Mouse (Mus musculus) spleen, adult 2 months (tissue): ENCODE measurements at regions not wholly inside any gene's neighbourhood (a gene's known extent, or its start where the extent isn't known, plus 50 kb on each side); places are given as distances from the start of the nearest gene placed in this dataset.

Experiments used
- DNase-seq, 2 experiments: peaks; one replicate each; pipeline versions ENCODE4 v3.0.0 to v3.0.0-alpha.2; 2012 to 2021; ENCODE audit warnings: low spot score in 2 of 2, low read depth in 1 of 2
- H3K27ac ChIP-seq: fragments of 200-500 bp; 2 replicates; pipeline ENCODE4 v1.5.1; 2012; ENCODE audit warnings: low read length, inconsistent platforms; ENCODE audit not compliant: insufficient read depth
- H3K27me3 ChIP-seq: fragments of 200-500 bp; 2 replicates; pipeline ENCODE4 v1.6.1; 2012; ENCODE audit warnings: mild to moderate bottlenecking, moderate library complexity, low read length, inconsistent platforms; ENCODE audit not compliant: control insufficient read depth, insufficient read depth
- H3K36me3 ChIP-seq: fragments of 200-500 bp; 2 replicates; pipeline ENCODE4 v1.6.1; 2012; ENCODE audit warnings: mild to moderate bottlenecking, low read length, inconsistent platforms; ENCODE audit not compliant: control insufficient read depth, insufficient read depth
- H3K4me1 ChIP-seq: fragments of 200-500 bp; 2 replicates; pipeline ENCODE4 v1.6.1; 2011; ENCODE audit warnings: inconsistent platforms; ENCODE audit not compliant: control insufficient read depth, insufficient read depth, insufficient read length
- H3K4me3 ChIP-seq: fragments of 200-500 bp; 2 replicates; pipeline ENCODE4 v1.5.1; 2011; ENCODE audit warnings: mild to moderate bottlenecking, inconsistent platforms; ENCODE audit not compliant: insufficient read depth, insufficient read length; ENCODE audit errors: extremely low read depth
- CTCF ChIP-seq: fragments of 200-500 bp; IDR thresholded peaks from 2 replicates; pipeline ENCODE4 v1.5.1; 2011; ENCODE audit warnings: mild to moderate bottlenecking, inconsistent platforms; ENCODE audit not compliant: insufficient read depth, insufficient read length, insufficient replicate concordance; ENCODE audit errors: extremely low read depth
- POLR2A ChIP-seq: fragments of 200-500 bp; IDR thresholded peaks from 2 replicates; pipeline ENCODE4 v1.6.1; 2011; ENCODE audit warnings: low read depth, low read length, inconsistent platforms
- WGBS: fragments of 180-500 bp; shearing (Covaris S2); methylation state at CpG from one replicate; pipeline ENCODE4 v1.1.7; 2018; 5-methylcytosine and 5-hydroxymethylcytosine counted together

GRCm38 (mm10) chr4:9122639-9123286 is 883.9 kb upstream of the Car8 start:
- Histone ChIP-seq H3K36me3 (no peaks in the 10 kb centered on the region), H3K27me3 (no peaks in the 10 kb centered on the region), H3K27ac (no peak overlapping the region), H3K4me3 (no peak overlapping the region), H3K4me1 (no peaks in the 10 kb centered on the region)
- no peak for DNase-seq
- WGBS, result 77% methylated on average over 10 of the region's 10 CpGs
- TF ChIP-seq POLR2A (no peak), CTCF (no peak)

- 90% methylated on average over 4 of the region's 4 CpGs for WGBS
- no peak overlapping the region for H3K27ac ChIP-seq
- no peak for TF ChIP-seq CTCF
- no peak for TF ChIP-seq POLR2A
- H3K4me3 ChIP-seq, result no peak overlapping the region
- H3K27me3 ChIP-seq, result no peaks in the 10 kb centered on the region
- peaks cover 3% of the 10 kb centered on the region; the same call in 1 of the 2 replicates for H3K4me1 ChIP-seq
- no peak for DNase-seq
- H3K36me3 ChIP-seq, result no peaks in the 10 kb centered on the region
Observed at GRCm38 (mm10) chr4:9116955-9117647, 878.3 kb upstream of the Car8 start.

DNA sequence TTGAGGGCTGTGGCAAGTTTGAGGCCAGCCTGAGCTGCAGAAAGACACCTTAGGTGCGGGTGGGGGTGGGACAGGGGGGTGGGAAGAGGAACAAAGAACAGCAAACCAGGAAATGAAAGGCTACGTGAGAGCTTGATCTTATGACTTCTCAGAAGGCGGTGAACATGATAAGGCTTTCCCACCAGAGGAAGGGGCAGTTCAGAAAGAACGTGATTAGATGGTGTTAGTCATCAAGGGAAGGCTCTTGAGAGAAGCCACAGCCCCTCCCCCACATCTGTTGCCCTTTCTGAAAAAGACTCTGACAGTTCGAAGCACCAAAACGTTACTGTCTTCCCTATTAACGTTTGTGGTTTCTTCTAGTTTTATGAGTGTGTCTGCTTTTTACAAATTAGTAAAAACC is 877.0 kb upstream of the Car8 start:
- DNase-seq, result peak; percentile 29 to 39
- no peak for TF ChIP-seq CTCF
- no peak for TF ChIP-seq POLR2A
- Histone ChIP-seq H3K27me3 (no peaks in the 10 kb centered on the region), H3K4me3 (no peak overlapping the region), H3K36me3 (no peaks in the 10 kb centered on the region), H3K27ac (no peak overlapping the region), H3K4me1 (peaks cover 3% of the 10 kb centered on the region; the same call in 1 of the 2 replicates)
- under 1% methylated on average over 7 of the region's 7 CpGs for WGBS

- WGBS, result 84% methylated on average over 5 of the region's 5 CpGs
- H3K4me3 ChIP-seq, result no peak overlapping the region
- TF ChIP-seq CTCF, result no peak
- TF ChIP-seq POLR2A, result no peak
- peaks cover 3% of the 10 kb centered on the region; the same call in 1 of the 2 replicates for H3K4me1 ChIP-seq
- no peaks in the 10 kb centered on the region for H3K27me3 ChIP-seq
- no peak for DNase-seq
- no peaks in the 10 kb centered on the region for H3K36me3 ChIP-seq
- no peak overlapping the region for H3K27ac ChIP-seq
Observed at GRCm38 (mm10) chr4:9113982-9114381, 875.1 kb upstream of the Car8 start.

- TF ChIP-seq POLR2A, result no peak
- TF ChIP-seq CTCF, result no peak
- DNase-seq, result no peak
- no peaks in the 10 kb centered on the region for H3K4me1 ChIP-seq
- H3K27ac ChIP-seq, result no peak overlapping the region
- no peaks in the 10 kb centered on the region for H3K27me3 ChIP-seq
- no peak overlapping the region for H3K4me3 ChIP-seq
- WGBS, result 37% methylated on average over 7 of the region's 7 CpGs
- no peaks in the 10 kb centered on the region for H3K36me3 ChIP-seq
Observed at GRCm38 (mm10) chr4:9110355-9110754, 871.5 kb upstream of the Car8 start.

DNA sequence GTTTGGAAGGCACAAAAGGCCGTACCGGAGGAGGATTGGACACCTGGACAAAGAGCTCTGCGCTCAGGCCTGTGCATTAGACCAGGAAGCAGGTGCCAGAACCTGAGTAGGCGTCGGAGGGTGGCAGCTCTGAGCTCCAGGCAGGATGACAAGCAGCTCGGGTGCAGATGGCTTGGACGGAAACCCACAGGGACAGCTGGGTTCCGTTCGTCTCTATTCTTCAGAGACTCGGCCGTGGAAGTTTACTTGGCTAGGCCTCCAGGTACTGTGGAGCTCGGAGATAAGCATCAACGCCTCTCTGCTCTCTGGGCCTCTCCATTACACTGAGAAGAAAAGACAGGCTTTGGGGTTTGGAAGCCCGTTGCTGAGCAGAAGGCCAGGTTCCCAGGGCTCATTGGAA is 868.5 kb upstream of the Car8 start:
- DNase-seq, result no peak
- Histone ChIP-seq H3K4me3 (no peak overlapping the region), H3K36me3 (no peaks in the 10 kb centered on the region), H3K4me1 (no peaks in the 10 kb centered on the region), H3K27me3 (no peaks in the 10 kb centered on the region), H3K27ac (no peak overlapping the region)
- no peak for TF ChIP-seq CTCF
- TF ChIP-seq POLR2A, result no peak
- 68% methylated on average over 14 of the region's 14 CpGs for WGBS

GRCm38 (mm10) chr4:9106778-9107177 is 867.9 kb upstream of the Car8 start:
- Histone ChIP-seq H3K27ac (no peak overlapping the region), H3K4me1 (no peaks in the 10 kb centered on the region), H3K4me3 (no peak overlapping the region), H3K27me3 (no peaks in the 10 kb centered on the region), H3K36me3 (no peaks in the 10 kb centered on the region)
- TF ChIP-seq POLR2A (no peak), CTCF (no peak)
- WGBS, result 78% methylated on average over 9 of the region's 9 CpGs
- DNase-seq, result no peak
